Mouse (Mus musculus) heart, embryonic 11.5 days (tissue): ENCODE results near the gene Vps13d. TPM values are rescaled to one million over a fixed set of nuclear protein-coding genes. Genes with fewer than 3 reads are reported as not detected.

Source experiments
- ATAC-seq: fragments of 200-750 bp; cut with Nextera tagmentation; replicated peaks from 2 replicates; pipeline ENCODE4 v1.8.0; 2017; ENCODE audit warnings: moderate library complexity; ENCODE audit not compliant: insufficient number of reproducible peaks, low FRiP score, low TSS enrichment
- H3K27ac ChIP-seq: fragments of 300-500 bp; sonication (generic); 2 replicates; pipeline ENCODE4 v1.5.1; 2014; ENCODE audit warnings: mild to moderate bottlenecking, low read depth, low read length
- H3K27me3 ChIP-seq: fragments of 300-500 bp; sonication (generic); 2 replicates; pipeline ENCODE4 v1.6.1; 2014; ENCODE audit warnings: mild to moderate bottlenecking, low read length, mixed read lengths; ENCODE audit not compliant: control insufficient read depth, insufficient read depth
- H3K36me3 ChIP-seq: fragments of 300-500 bp; sonication (generic); 2 replicates; pipeline ENCODE4 v1.6.1; 2014; ENCODE audit warnings: mild to moderate bottlenecking, low read length, moderate library complexity, mixed read lengths; ENCODE audit not compliant: control insufficient read depth, insufficient read depth
- H3K4me1 ChIP-seq: fragments of 300-500 bp; sonication (generic); 2 replicates; pipeline ENCODE4 v1.6.1; 2014; ENCODE audit warnings: low read length; ENCODE audit not compliant: control insufficient read depth, insufficient read depth
- H3K4me2 ChIP-seq: fragments of 300-500 bp; sonication (generic); 2 replicates; pipeline ENCODE4 v1.6.1; 2014; ENCODE audit warnings: mild to moderate bottlenecking, moderate library complexity
- H3K4me3 ChIP-seq: fragments of 300-500 bp; sonication (generic); 2 replicates; pipeline ENCODE4 v1.5.1; 2014; ENCODE audit warnings: low read depth, low read length
- H3K9ac ChIP-seq: fragments of 300-500 bp; sonication (generic); 2 replicates; pipeline ENCODE4 v1.6.1; 2014; ENCODE audit warnings: mild to moderate bottlenecking, low read depth, low read length, moderate library complexity
- H3K9me3 ChIP-seq: fragments of 300-500 bp; sonication (generic); replicated peaks from 2 replicates; pipeline ENCODE4 v1.6.1; 2016; ENCODE audit warnings: low read length; ENCODE audit not compliant: control insufficient read depth
- WGBS: fragments of 180-500 bp; shearing (Covaris S2); extraction: QIAGEN DNeasy Blood & Tissue Kit; methylation state at CpG from one replicate; pipeline ENCODE4 v1.1.7; 2014; ENCODE audit not compliant: insufficient replicate concordance; 5-methylcytosine and 5-hydroxymethylcytosine counted together
- polyA plus RNA-seq: library from polyadenylated mRNA; unstranded; fragments of >200 nt; fragmentation: Nextera tagmentation; extraction: Ambion mirVana; gene quantifications from 2 replicates; pipeline ENCODE4 v1.2.1, GENCODE M21; 2014

The Vps13d gene
- polyA plus RNA-seq: 10.5 and 12.0 TPM in 2 replicates

- H3K9me3 ChIP-seq: no peaks in the 10 kb centered on the region
- under 1% methylated on average over 53 of the region's 53 CpGs for WGBS
- no peaks in the 10 kb centered on the region for H3K27me3 ChIP-seq
- H3K9ac ChIP-seq: peak within 1 kb of the TSS; percentile 94
- H3K36me3 ChIP-seq: peaks cover 1% of the 10 kb centered on the region; the same call in 1 of the 2 replicates
- peak within 1 kb of the TSS; percentile 98 for H3K4me3 ChIP-seq
- peak; percentile 88 for ATAC-seq
- H3K4me1 ChIP-seq: peaks cover 12% of the 10 kb centered on the region
- peak within 1 kb of the TSS; percentile 89 for H3K27ac ChIP-seq
- peak within 1 kb of the TSS; percentile 77 for H3K4me2 ChIP-seq
Observed at GRCm38 (mm10) chr4:145194559-145195162, at the start of gene Vps13d. TSS of gene Vps13d (minus strand) at chr4:145195005.

GRCm38 (mm10) chr4:145242719-145243350 lies 48.0 kb upstream of the Vps13d start:
- 0 out of 2 replicates have a peak, but pooled peaks cover 4% of the 10 kb centered on the region for H3K4me1 ChIP-seq
- H3K4me3 ChIP-seq: no peak overlapping the region
- no peak overlapping the region for H3K4me2 ChIP-seq
- H3K27ac ChIP-seq: no peak overlapping the region
- ATAC-seq: no peak
- H3K36me3 ChIP-seq: no peaks in the 10 kb centered on the region
- peaks cover 33% of the 10 kb centered on the region for H3K27me3 ChIP-seq
- no peak overlapping the region for H3K9ac ChIP-seq
- 48% methylated on average over 1 of the region's 1 CpGs for WGBS
- no peaks in the 10 kb centered on the region for H3K9me3 ChIP-seq

GRCm38 (mm10) chr4:145240723-145241231 lies 46.0 kb upstream of the Vps13d start:
- no peak overlapping the region for H3K9ac ChIP-seq
- 69% methylated on average over 4 of the region's 4 CpGs for WGBS
- no peak for ATAC-seq

GRCm38 (mm10) chr4:145239049-145239830 lies 44.4 kb upstream of the Vps13d start:
- peak; percentile 64; the same call in 1 of the 2 replicates for ATAC-seq
- no peaks in the 10 kb centered on the region for H3K9me3 ChIP-seq
- peaks cover 4% of the 10 kb centered on the region for H3K27me3 ChIP-seq
- H3K4me3 ChIP-seq: no peak overlapping the region
- 45% methylated on average over 4 of the region's 4 CpGs for WGBS
- H3K36me3 ChIP-seq: no peaks in the 10 kb centered on the region
- peak overlapping the region; percentile 64 for H3K27ac ChIP-seq
- H3K9ac ChIP-seq: no peak overlapping the region
- no peak overlapping the region for H3K4me2 ChIP-seq
- H3K4me1 ChIP-seq: no peaks in the 10 kb centered on the region

More at GRCm38 (mm10) chr4:145240723-145241231, 46.0 kb upstream of the Vps13d start:
- no peak overlapping the region for H3K27ac ChIP-seq
- no peaks in the 10 kb centered on the region for H3K36me3 ChIP-seq
- H3K27me3 ChIP-seq: peaks cover 18% of the 10 kb centered on the region
- no peaks in the 10 kb centered on the region for H3K9me3 ChIP-seq
- H3K4me1 ChIP-seq: 0 out of 2 replicates have a peak, but pooled peaks cover 2% of the 10 kb centered on the region
- no peak overlapping the region for H3K4me3 ChIP-seq
- H3K4me2 ChIP-seq: no peak overlapping the region

GRCm38 (mm10) chr4:145236027-145236426 lies 41.2 kb upstream of the Vps13d start:
- 86% methylated on average over 7 of the region's 7 CpGs for WGBS
- Histone ChIP-seq H3K9me3 (no peaks in the 10 kb centered on the region), H3K27me3 (peaks cover 2% of the 10 kb centered on the region; the same call in 1 of the 2 replicates), H3K27ac (no peak overlapping the region), H3K4me2 (no peak overlapping the region), H3K9ac (no peak overlapping the region), H3K4me3 (no peak overlapping the region), H3K4me1 (no peaks in the 10 kb centered on the region; the same call in 1 of the 2 replicates), H3K36me3 (no peaks in the 10 kb centered on the region)
- ATAC-seq: no peak

- H3K4me2 ChIP-seq: no peak overlapping the region
- ATAC-seq: no peak
- no peak overlapping the region for H3K27ac ChIP-seq
- H3K9me3 ChIP-seq: no peaks in the 10 kb centered on the region
- H3K4me1 ChIP-seq: no peaks in the 10 kb centered on the region; the same call in 1 of the 2 replicates
- H3K9ac ChIP-seq: no peak overlapping the region
- peaks cover 2% of the 10 kb centered on the region; the same call in 1 of the 2 replicates for H3K27me3 ChIP-seq
- H3K4me3 ChIP-seq: no peak overlapping the region
- WGBS: 59% methylated on average over 3 of the region's 3 CpGs
- no peaks in the 10 kb centered on the region for H3K36me3 ChIP-seq
Observed at GRCm38 (mm10) chr4:145233487-145234228, 38.9 kb upstream of the Vps13d start.

- Histone ChIP-seq H3K9ac (no peak overlapping the region), H3K9me3 (no peaks in the 10 kb centered on the region), H3K27ac (no peak overlapping the region), H3K4me3 (no peak overlapping the region), H3K36me3 (no peaks in the 10 kb centered on the region), H3K4me1 (no peaks in the 10 kb centered on the region; the same call in 1 of the 2 replicates), H3K4me2 (no peak overlapping the region), H3K27me3 (peaks cover 2% of the 10 kb centered on the region; the same call in 1 of the 2 replicates)
- WGBS: 81% methylated on average over 5 of the region's 5 CpGs
- no peak for ATAC-seq
Observed at GRCm38 (mm10) chr4:145231732-145232131, 36.9 kb upstream of the Vps13d start.

GRCm38 (mm10) chr4:145230647-145231046 lies 35.8 kb upstream of the Vps13d start:
- no peaks in the 10 kb centered on the region for H3K9me3 ChIP-seq
- H3K4me2 ChIP-seq: no peak overlapping the region
- no peaks in the 10 kb centered on the region; the same call in 1 of the 2 replicates for H3K4me1 ChIP-seq
- no peak overlapping the region for H3K4me3 ChIP-seq
- H3K36me3 ChIP-seq: no peaks in the 10 kb centered on the region
- 81% methylated on average over 2 of the region's 2 CpGs for WGBS
- H3K27me3 ChIP-seq: no peaks in the 10 kb centered on the region
- H3K9ac ChIP-seq: no peak overlapping the region
- H3K27ac ChIP-seq: no peak overlapping the region
- ATAC-seq: no peak
